Mouse (Mus musculus): ENCODE results near the gene Cdc42bpa.

Gene Cdc42bpa

DNA sequence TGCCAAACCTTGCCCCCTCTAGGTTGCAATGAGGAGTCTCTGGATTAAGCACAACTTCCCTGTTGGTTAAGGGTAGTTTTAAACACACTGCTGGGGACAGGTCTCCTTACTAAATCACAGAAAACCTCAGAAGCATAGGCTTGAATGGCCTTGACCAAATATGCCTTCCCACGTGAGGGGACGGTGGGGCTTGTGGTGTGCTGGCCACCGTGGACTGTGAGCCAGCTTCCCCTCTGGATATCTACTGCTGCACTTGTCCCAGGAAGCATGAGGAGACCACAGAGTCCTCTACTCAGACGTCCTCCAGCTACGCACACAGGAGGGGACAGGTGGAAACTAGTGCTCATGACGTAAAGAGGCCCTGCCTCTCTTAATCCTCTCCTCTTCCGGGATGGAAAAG is 202.7 kb downstream of the Cdc42bpa start:
- in situ Hi-C loops (cut with MseI, MboI): no loop called here

DNA sequence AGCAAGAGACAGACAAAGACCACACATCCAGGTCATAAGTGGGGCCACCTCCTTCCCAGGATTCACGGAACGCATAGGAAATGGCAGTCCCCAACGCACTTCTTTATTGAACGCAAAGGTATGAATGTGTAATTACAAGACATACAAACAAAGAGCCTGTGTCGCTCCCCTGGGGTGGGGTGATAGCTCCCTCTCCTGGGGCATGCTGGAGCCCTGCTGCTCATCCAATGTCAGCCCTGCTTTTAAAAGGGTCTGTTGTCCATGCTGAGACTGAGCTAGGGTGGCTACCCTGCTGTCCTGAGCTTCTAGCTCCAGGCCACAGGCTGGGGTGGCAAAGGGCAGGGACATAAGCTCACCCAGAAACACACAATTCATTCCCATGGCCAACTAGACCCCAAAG is 206.3 kb downstream of the Cdc42bpa start:
- in situ Hi-C loops (cut with MseI, MboI): no loop called here

DNA sequence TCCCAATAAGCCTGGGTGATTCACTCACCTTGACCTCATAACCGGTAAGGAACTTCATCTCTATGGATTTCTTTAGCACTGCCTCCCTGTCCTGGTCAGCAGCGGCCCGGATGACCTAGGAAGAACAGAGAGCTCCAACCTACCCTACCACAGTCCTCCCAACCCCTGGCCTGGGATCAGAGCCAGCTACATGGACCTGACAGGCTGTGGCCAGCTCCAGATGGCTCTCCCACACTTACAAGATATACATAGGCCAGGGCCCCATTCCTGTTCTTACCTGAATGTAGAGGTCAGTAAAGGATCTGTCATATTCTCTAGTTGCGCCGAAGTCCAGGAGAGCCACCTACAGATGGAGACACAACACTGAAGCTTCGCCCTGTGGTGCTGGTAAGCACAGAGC is 208.0 kb downstream of the Cdc42bpa start:
- in situ Hi-C loops (cut with MseI, MboI): no loop called here

DNA sequence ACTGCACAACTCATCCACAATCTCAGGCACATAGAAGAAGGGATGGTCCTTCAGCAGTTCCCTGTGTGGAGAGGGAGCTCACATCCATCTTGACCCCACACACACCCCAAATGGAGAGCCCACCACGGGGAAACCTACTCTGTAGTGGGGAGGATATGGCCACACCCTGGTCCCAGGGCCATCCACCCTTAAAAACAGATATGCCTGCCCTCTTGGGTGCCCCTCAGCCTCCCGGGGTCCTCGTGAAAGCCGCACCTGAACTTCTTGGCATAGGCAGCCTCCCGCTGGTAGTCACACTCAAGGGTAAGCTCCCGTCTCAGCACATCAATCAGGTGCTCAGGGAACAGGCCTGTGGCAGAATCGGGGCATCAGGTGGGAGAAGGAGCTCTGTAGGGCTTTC is 208.9 kb downstream of the Cdc42bpa start:
- in situ Hi-C loops (cut with MseI, MboI): no loop called here

DNA sequence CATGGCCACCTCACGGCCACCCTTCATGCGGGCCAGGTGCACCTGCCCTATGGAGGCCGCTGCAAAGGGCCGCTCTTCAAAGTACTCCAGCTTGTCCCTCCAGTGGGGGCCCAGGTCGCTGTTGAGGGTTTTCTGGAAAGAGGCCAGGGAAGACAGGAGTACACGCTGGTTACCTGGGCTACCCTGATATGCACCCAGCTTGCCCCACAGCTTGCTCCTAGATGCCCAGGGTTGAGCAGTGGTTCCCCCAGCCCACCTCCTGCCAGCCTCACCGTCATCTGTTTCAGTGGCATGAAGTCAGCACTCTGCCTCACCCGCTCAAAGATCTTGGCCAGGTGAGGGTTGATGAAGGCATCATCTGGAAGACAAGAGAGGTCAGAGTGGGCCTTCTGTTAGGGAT is 209.8 kb downstream of the Cdc42bpa start:
- in situ Hi-C loops (cut with MseI, MboI): no loop called here

DNA sequence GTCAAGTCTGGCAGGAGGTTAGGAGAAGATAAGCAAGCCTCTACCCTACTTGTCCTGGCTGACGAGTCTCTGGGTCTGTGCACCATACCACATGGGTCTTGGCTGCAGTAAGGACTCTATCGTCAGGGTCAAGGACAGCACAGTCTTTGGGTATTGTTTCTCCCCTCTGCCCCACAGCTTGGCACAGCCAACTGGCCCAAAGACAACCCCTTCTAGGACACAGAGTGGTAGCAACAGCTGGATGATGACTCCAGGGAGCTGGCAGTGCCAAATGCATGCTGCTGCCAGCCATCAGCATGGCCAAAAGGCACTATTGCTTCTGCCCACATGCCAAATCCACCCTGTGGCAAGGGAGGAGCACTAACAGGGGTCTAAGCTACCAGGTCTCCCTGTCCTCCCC is 211.6 kb downstream of the Cdc42bpa start:
- in situ Hi-C loops (cut with MseI, MboI): no loop called here

DNA sequence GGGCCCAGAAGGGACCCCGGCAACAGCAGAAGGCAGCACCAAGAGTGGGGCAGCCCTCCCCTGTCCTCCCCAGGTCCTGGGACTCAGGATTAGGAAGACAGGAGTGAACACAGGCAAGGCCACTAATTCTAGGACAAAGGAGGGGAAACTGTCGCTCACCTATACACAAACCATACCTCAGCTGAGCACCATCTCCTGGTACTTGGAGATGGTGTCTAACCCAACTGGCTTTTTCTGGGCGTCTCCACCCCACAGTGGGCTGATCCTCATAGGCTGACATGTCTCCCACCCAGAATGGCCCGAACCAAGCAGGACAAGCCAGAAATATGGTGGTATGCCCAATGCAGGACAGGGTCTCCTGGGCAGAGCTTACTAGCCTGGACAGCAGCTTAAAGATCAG is 212.3 kb downstream of the Cdc42bpa start:
- in situ Hi-C loops (cut with MseI, MboI): no loop called here

DNA sequence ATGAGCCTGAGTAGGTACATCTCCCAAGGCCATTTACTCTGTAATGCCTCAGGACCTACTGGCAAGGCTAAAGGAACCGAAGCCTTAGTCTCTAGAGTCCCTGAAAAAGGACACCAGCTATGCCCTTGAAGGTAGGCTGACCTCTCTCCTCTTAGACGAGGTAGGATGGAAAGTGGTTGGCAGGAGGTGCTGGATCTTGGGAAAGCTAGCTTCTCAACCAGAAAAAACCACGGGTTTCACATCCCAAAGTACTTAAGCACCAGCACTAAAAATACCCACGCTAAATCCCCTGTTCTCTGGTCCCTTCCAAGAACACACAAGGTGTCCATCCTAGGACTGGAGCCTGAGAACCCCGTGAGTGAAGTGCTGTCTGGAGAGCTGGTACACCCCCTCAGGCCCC is 212.7 kb downstream of the Cdc42bpa start:
- in situ Hi-C loops (cut with MseI, MboI): no loop called here

DNA sequence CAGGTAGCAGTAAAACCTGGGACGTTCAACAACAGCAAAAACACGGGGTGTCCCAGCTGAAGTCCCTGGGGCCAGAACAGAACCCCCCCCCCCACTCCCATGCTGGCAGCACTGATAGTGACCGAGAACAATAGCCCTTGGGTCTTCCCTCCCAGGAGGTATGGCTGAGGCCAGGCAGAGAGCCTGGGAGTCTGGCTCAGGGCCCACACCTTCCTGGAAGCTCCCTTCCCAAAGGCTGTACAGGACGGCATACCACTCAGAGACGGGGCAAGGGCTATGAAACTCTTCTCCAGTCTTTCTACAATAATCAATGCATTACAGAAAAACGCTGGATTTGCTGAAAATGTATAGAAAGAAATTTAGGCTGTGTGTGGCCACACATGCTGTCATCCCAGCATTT is 214.4 kb downstream of the Cdc42bpa start:
- in situ Hi-C loops (cut with MseI, MboI): loop anchor here (5.0 kb wide), 1 partner anchor 43 kb away; no protein-coding TSS in a partner anchor

DNA sequence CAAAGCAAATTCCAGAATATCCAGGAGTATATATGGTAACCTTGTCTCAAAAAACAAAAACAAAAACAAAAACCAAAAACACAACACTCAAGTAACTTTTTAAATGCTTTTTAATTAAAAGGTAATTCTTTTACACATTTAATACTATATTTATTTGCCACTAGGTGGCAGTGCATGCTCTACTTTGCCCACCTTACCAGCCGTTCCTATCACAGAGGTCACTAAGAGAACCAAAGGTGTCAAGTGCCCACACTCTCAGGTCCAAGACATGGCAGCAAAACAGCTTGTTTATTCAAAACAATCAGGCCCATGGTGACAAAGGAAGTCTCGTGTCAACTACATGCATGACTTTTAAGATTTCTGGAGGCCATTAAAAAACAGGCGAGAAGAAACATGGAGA is 214.9 kb downstream of the Cdc42bpa start:
- in situ Hi-C loops (cut with MseI, MboI): loop anchor here (5.0 kb wide), 1 partner anchor 42 kb away; no protein-coding TSS in a partner anchor

DNA sequence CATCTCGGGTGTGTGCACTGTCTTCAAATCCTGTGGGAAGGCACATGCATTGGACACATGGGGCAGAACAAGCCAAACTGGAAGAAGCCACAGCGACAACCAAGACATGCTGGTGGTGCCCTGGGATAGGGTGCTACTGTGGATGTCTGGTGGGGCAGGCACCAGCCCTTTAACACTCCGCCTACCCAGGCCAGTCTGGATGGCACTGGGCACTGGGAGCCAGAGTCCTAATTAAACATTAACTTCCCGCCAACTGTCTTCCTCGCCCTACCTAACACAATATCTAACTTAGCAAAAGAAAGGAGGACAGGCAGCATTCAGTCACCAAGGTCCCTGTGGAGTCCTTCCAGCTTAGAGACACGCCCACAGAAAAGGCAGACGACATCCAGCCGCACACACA is 215.4 kb downstream of the Cdc42bpa start:
- in situ Hi-C loops (cut with MseI, MboI): loop anchor here (5.0 kb wide), 1 partner anchor 42 kb away; no protein-coding TSS in a partner anchor

DNA sequence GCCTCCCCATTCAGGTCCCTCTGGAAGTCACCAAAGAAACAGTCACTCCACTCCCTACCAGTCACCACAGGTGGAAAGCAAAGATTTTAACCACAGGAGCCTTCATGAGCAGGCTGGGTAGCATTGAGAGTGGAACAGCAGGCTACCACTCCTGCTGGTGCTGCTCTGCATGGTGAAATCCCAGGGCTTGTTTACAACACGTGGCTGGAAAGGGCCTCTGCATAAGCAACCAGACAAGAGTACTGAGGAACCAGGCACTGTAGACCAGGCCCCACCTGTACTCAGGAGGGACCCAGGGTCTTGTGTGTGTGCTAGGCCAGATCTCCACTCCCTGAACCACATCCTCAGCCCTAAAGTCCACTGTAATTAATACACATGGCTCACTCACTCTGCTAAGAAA is 216.5 kb downstream of the Cdc42bpa start:
- in situ Hi-C loops (cut with MseI, MboI): loop anchor here (5.0 kb wide), 1 partner anchor 41 kb away; no protein-coding TSS in a partner anchor

DNA sequence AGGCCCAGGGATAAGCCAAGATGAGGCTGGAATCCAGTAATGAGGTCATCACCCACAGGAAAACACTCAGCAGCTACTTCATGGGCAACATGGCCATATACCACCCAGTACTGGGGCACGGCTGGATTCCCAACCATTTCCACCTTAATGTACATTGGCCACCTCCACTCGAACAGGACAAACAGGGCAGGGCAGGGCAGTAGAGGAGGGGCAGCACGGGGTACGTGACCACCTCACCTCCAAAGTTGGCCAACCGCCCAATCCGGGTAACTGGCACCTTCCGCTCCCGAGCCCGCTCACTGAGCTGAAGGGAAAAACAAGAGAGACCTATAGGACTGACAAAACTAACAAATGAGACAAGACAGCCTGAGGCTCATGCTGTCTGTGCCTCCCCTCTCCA is 218.1 kb downstream of the Cdc42bpa start:
- in situ Hi-C loops (cut with MseI, MboI): loop anchor here (5.0 kb wide), 1 partner anchor 39 kb away; no protein-coding TSS in a partner anchor

DNA sequence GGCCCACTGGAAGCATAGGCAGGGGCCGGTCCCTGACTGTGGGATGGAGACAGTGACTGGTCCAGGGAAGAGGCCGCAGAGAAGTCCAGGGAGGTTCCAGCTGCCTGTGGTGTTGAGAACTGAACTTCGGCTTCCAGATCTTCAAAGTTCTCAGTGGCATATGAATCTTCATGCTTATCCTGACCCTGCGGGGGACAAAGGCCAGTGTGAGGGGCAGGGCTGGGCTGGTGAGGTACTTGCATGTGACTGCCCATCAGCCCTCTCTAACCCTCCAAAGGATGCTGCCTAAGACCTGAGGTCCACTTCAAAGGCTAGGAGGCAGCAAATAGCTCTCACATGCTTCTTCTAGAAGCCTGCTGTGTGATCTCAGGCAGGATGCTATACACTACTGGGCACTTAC is 218.8 kb downstream of the Cdc42bpa start:
- in situ Hi-C loops (cut with MseI, MboI): loop anchor here (5.0 kb wide), 1 partner anchor 38 kb away; no protein-coding TSS in a partner anchor

DNA sequence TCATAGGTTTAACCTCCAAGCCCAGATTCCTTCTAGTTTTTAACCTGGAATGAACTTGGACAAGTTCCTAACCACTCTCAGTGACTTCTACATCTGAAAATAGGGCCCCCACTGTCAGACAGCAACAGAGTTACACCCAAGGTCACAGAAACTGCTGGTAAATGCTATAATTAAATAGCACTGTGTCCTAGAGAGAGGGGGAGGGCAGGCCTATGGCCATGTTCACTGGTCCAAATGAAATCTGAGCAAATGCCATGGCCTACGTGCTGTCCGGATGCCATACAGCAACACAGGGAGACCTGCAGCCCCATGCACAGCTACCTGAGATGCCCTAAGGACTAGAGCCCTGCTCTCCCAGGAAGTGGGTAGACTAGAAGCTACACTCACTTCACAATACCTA is 219.6 kb downstream of the Cdc42bpa start:
- in situ Hi-C loops (cut with MseI, MboI): loop anchor here (5.0 kb wide), 1 partner anchor 37 kb away; no protein-coding TSS in a partner anchor

DNA sequence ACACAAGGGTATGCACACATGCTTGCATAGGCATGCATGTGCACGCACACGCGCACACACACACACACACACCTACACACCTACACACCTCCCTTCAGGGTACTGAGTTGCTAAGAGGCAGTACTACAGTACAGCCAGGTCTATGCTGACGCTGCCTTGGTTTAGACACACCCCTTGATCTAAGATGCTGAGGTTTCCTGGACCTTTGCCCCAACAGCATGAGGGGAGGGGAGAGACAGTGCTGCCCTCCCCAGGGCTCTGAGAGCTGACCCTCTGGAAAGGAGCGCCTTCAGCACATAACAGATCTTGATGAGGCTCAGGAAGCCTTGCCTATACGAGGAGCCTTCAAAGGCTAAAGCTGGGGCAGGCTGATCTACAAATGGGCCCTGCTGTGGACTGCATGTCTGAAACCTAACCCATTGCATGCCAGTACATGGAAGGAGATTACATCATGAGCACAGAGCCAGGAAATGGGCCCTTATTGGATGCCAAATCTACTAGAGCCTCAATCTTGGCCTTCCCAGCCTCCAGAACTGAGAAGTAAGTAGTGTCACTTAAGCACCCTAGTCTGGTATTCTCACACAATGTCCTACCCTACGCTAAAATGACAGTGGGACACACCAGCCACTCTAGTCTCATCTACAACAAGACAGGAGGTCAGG is 221.2 kb downstream of the Cdc42bpa start:
- in situ Hi-C loops (cut with MseI, MboI): no loop called here

DNA sequence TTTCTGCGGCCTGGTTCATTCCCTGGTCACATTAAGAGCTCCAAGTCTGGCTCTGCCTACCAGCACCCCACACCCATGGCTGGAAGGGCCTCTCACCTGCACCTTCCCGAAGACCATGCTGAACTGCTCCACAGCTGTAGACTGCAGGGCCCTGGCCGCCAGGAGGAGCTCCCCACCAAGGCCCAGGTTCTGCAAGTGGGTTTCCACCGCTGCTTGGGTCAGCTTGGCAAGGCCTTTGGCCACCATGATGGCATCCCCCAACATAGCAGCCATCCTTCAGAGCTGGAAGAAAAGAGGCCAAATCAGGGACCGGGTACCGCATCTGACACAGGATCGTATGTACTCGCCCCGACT is 221.7 kb downstream of the Cdc42bpa start:
- in situ Hi-C loops (cut with MseI, MboI): no loop called here

DNA sequence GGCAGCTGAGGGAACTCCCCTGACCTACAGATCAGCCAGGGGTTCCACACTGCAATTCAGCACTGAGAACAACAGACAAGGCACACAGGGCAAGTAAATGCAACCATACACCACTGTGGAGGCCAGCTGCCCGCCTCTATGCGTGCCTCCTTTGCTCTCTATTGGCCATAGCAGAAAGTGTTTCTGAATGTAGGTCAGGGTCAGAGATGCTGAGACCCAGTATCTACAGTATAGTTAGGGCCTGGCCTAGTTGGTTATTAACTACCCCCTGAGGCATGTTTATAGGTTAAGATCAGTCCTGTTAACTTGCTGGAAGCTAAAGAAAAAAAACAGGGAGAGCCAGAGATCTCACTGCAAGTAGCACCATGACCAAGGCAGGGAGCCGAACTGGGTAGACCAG is 222.5 kb downstream of the Cdc42bpa start:
- in situ Hi-C loops (cut with MseI, MboI): no loop called here

DNA sequence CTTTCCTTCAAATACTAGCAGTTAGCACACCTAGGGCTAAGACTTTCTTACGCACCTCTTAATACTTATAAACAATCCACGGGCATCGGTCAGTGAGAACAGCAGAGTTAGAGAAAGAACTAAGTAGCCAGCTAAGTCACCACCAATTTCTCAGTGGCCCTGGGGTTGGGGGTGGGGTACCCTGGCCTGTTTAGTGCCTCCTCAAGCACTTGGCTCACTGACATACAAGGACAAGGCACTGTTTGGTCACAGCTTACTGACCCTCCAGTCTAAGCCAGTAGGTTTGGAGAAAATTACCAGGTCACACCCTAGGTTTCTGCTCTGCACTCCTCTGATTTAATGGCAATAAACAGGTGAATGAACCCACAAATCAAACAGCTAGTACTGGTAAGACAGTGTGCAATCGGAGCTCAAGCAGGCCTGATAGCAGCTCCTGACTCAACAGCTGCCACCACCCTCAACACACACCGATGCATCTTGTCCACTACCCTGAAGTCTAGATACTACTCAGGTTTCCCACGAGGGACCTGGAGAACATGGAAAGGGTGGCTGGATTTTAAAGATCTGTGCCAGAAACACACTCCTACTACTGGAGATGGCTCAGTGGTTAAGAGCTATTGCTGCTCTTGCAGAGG is 223.4 kb downstream of the Cdc42bpa start:
- in situ Hi-C loops (cut with MseI, MboI): no loop called here

DNA sequence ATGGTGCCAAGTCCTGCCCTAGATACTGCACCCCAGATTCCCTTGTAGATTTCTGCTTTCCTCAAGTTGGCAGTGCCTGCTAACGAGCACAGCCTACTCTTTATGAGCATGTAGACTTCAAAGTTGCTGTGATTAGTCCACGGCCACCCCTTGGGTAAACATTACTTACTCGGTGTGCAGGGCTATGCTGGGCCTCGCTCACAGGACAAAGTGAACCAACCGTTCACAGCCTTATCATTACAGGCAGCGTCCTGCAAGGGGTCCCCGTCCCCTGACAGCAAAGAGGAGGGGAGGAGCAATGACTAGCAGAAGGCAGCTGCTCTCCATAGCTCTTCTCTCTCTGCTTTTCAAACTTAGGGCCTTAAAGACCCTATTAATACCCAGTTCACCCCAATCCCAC is 224.5 kb downstream of the Cdc42bpa start:
- in situ Hi-C loops (cut with MseI, MboI): no loop called here

DNA sequence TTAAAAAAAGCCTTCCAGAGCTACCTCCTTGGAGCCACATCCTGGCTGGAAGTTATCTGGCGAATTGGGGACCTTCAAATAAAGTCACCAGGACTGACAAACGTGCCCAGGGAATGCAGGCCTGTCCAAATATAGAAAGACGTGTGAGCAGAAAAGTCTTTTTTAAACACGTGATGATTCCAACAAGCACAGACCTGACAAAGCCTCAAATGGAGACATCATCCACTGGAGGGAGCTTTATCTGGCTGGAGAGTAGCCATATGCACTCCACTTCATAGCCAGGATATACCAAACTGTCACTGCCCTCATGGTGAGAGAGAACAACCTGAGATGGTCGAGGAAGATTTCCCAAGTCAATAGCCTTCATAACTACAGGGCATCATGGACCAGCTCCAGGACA is 225.6 kb downstream of the Cdc42bpa start:
- in situ Hi-C loops (cut with MseI, MboI): no loop called here

DNA sequence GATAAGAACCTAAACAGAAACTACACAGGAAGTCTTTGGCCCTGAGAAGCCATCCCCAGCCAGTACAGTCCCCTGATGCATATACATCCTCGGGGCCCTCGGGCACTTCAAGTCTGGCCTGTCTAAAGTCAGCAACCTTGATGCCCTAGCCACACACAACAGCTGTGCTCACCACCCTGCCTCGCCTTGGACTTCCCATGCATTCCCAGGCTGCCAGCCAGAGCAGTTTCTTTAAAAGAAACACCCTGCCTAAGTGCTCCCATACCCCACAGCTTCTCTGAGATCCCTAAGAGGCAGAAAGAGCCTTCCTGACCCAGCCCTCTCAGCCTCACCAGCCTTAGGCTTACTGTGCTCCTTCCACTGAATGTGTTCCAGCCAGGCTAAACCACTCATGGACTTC is 226.1 kb downstream of the Cdc42bpa start:
- in situ Hi-C loops (cut with MseI, MboI): no loop called here

DNA sequence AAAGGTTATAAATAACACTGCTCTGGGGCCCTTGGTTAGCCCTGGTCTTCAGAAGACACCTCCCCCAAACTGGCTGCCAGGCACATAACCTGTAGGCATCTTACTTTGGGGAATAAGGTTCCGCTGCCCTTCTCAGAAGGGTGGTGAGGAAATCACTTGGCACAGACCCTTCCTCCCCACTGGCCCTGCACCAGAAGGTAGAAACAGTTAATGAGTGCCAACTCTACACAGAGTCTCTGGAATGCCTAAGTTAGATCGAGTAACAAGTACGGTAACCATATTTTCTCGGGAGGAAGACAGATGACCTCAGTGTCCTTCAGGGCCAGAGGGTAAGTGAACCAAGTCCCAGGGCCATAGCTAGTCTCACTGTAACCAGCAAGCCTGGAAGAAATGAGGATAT is 228.7 kb downstream of the Cdc42bpa start:
- in situ Hi-C loops (cut with MseI, MboI): no loop called here
